In the genomic region with DNA sequence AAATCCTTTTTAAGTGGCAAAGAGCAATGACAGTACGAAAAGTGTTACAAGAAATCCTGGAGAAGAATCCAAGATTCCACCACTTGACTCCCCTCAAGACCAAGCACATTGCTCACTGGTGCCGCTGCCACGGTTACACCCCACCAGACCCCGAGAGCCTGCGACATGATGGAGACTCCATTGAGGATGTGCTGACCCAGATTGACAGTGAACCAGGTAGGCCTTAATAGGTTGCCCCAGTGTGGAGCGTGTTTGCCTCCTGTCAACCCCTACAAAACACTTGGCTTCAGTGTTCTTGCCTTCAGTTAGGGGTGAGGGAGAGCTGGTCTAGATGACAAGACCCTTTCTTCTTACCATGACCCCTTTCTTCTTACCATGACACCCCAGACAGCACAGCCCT, we compare ENCODE assay signal across 17 mouse cellular contexts. TPM values are rescaled to one million over a fixed set of nuclear protein-coding genes. Genes with fewer than 3 reads are reported as not detected.
DNase-seq lines count a peak whose midpoint lies in the region.
"Had no signal": no experiment of that assay in that cellular context is flagged by ENCODE, and none has a peak within 500 bp of the region (broad histone marks: within the 10 kb centered on the region; RNA-seq: fewer than 3 reads in every experiment).

No protein-coding gene starts in this region.

- peak; percentile 70 for DNase-seq in heart, adult 11 months
- no peak for DNase-seq in heart, postnatal 25 days (ENCODE audit: low spot score)
- DNase-seq in heart, embryonic 10.5 days (ENCODE audit: low spot score): peak; percentile 58
- DNase-seq in heart, adult 9 months (ENCODE audit: low spot score in 2 of 2): no peak
- DNase-seq: adrenal gland, adult 2 months; adrenal gland, adult 8-10 months; adrenal gland, postnatal 10 days; adrenal gland, postnatal 14 days; adrenal gland, postnatal 25 days; adrenal gland, postnatal 36 days; B cell, adult 2 months; cerebellum, adult 11 months; cerebellum, adult 11-12 months; cerebellum, adult 18-20 months had no signal

- no peak overlapping the region for H3K4me3 ChIP-seq in heart, embryonic 10.5 days

- H3K4me1 ChIP-seq in heart, embryonic 10.5 days: peaks cover 12% of the 10 kb centered on the region

- 97% methylated on average over 6 of the region's 6 CpGs for WGBS in heart, embryonic 10.5 days

- no peaks in the 10 kb centered on the region for H3K27me3 ChIP-seq in heart, embryonic 10.5 days (ENCODE audit: insufficient read depth, poor library complexity, severe bottlenecking)
- H3K27me3 ChIP-seq: CH12.LX, Patski had no signal

- intact Hi-C loops in heart, postnatal 25 days (cut with DNase I): no loop called here

- H3K27ac ChIP-seq in heart, embryonic 10.5 days: no peak overlapping the region

- peaks cover 92% of the 10 kb centered on the region for H3K36me3 ChIP-seq in heart, embryonic 10.5 days

- H3K9me3 ChIP-seq in heart, embryonic 10.5 days: no peaks in the 10 kb centered on the region
- H3K9me3 ChIP-seq: G1E had no signal

RNA-seq across cellular contexts. Expression of a gene that starts 18.4 kb away (rescaled TPM):
- total RNA-seq in heart, postnatal 25 days (2021): 1 to 10 TPM; 1.2 to 1.8 TPM
- polyA plus RNA-seq in heart, embryonic 10.5 days (2016; fragmentation: Nextera tagmentation; extraction: Ambion mirVana): 0.94 and 1.8 TPM in 2 replicates
- total RNA-seq: G1E had no signal
- polyA plus RNA-seq: G1E had no signal

Comparison
In these comparisons a context has a peak if more than half of its experiments do, and no peak if none do; other contexts are left out.
1. DNase-seq: peak in heart, adult 11 months (single experiment) and heart, embryonic 10.5 days (single experiment); none in heart, postnatal 25 days (single experiment) and heart, adult 9 months (0 of 2).